Mouse (Mus musculus): ENCODE results near the gene Sav1.

DNA sequence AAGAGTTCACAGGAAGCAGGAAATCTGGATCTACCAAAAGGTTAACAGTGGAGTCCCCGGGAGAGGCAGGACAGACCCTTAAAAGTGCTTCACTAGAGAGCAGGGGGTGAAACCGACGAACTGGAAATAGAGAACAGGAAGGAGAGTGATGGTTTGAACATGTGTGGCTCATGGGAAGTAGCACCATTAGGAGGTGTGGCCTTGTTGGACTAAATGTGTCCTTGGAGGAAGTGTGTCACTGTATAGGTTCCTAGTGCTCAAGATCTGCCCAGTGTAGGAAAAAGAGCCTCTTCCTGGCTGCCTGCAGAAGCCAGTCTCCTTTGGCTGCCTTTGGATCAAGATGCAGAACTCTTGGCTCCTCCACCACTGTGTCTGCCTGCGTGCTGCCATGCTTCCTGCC lies 18.3 kb upstream of the Sav1 start:
- TF ChIP-seq CTCF (IDR thresholded peaks at IDR 0.05; ENCODE audit: low read depth, low read length) (no peak), POLR2A (IDR thresholded peaks at IDR 0.05; ENCODE audit: extremely low read depth, insufficient read depth, low read length) (no peak)

Measured in liver, adult 2 months (tissue).